Mouse (Mus musculus): ENCODE data around the gene Epb41l1. TPM values are rescaled to one million over a fixed set of nuclear protein-coding genes. Genes with fewer than 3 reads are reported as not detected.

Epb41l1 gene
- polyA plus RNA-seq, 1 experiment from 2014 or later = 11.2 TPM

DNA sequence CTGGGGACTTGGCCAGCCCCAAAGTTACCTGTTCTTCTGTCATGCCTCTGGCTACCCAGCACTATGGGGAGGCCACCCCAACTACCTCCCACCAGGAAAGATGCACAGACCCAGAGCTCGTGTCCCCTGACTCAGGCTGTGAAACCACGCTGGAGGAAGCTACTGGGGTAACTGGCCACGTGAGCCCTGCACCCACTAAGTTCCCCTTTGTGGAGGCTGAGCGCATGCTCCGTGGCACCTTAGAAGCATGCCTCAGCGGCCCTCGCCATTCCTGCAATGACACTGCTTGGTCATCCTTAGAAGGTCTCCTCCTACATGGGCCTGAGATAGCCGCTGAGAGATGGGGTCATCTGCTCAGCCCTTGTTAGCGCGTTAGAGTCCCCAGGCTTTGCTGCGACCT lies 102.3 kb downstream of the Epb41l1 start:
- Histone ChIP-seq H3K27ac (replicated peaks) (no peak overlapping the region), H3K4me3 (no peak overlapping the region), H3K4me1 (no peaks in the 10 kb centered on the region), H3K4me2 (replicated peaks) (no peak overlapping the region), H3K27me3 (no peaks in the 10 kb centered on the region), H3K9ac (replicated peaks) (no peak overlapping the region), H3K9me3 (no peaks in the 10 kb centered on the region), H3K36me3 (peaks cover 30% of the 10 kb centered on the region)
- WGBS = 93% methylated on average over 11 of the region's 11 CpGs
- ATAC-seq (replicated peaks) = no peak

GRCm38 (mm10) chr2:156524078-156524477 lies 103.4 kb downstream of the Epb41l1 start:
- Histone ChIP-seq H3K9ac (replicated peaks) (no peak overlapping the region), H3K27me3 (no peaks in the 10 kb centered on the region), H3K36me3 (peaks cover 28% of the 10 kb centered on the region), H3K4me1 (no peaks in the 10 kb centered on the region), H3K9me3 (no peaks in the 10 kb centered on the region), H3K27ac (replicated peaks) (no peak overlapping the region), H3K4me3 (no peak overlapping the region), H3K4me2 (replicated peaks) (no peak overlapping the region)
- 64% methylated on average over 3 of the region's 3 CpGs for WGBS
- no peak for ATAC-seq (replicated peaks)

DNA sequence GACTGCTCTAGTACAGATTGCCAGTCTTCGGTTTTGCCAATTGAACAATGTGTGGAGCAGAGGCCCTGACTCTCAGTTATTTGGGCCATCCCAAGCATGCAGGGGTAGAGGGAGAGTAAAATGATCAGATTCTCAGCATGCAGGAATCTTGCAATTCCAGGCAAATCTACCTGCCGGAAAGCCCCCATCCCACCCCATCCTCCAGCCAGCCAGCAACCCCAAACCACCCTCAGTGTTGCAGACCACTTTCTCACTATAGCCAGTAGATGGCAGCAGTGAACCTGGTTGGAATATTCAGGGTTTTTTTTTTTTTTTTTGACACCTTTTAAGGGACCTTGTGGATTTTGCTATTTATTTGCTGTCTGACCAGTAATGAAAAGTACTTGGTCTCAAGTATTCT lies 109.0 kb downstream of the Epb41l1 start:
- 56% methylated on average over 2 of the region's 2 CpGs for WGBS
- H3K36me3 ChIP-seq = peaks cover 12% of the 10 kb centered on the region; the same call in 1 of the 2 replicates

DNA sequence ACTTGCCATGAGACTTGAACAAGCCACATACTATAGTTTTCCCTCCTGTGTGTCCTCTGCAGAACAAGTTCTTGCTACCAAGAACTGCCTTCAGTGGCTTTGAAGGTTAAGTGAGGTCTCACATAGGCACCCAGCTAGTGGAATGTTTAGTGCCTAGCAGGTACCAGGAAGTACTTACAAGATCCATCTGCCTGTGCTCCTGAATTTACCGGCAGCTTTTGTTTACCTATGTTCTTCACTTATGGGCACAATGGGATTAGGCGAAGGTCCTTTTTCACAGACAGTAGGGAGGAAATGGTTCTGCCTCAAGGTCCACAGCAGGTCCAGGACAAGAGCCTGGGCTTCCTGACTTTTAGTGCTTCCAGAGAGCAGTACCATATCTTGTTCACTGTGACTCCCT lies 112.5 kb downstream of the Epb41l1 start:
- Histone ChIP-seq H3K4me3 (no peak overlapping the region), H3K27ac (replicated peaks) (no peak overlapping the region), H3K4me1 (no peaks in the 10 kb centered on the region), H3K4me2 (replicated peaks) (no peak overlapping the region), H3K9me3 (no peaks in the 10 kb centered on the region), H3K36me3 (peaks cover 10% of the 10 kb centered on the region; the same call in 1 of the 2 replicates), H3K9ac (replicated peaks) (no peak overlapping the region), H3K27me3 (no peaks in the 10 kb centered on the region)
- ATAC-seq (replicated peaks) = no peak
- 70% methylated on average over 2 of the region's 2 CpGs for whole genome bisulfite sequencing

More for the DNA sequence above, 109.0 kb downstream of the Epb41l1 start:
- no peak overlapping the region for H3K4me2 ChIP-seq (replicated peaks)
- no peaks in the 10 kb centered on the region for H3K9me3 ChIP-seq
- ATAC-seq (replicated peaks) = no peak
- H3K9ac ChIP-seq (replicated peaks) = no peak overlapping the region
- H3K4me1 ChIP-seq = no peaks in the 10 kb centered on the region
- H3K27ac ChIP-seq (replicated peaks) = no peak overlapping the region
- no peak overlapping the region for H3K4me3 ChIP-seq
- H3K27me3 ChIP-seq = no peaks in the 10 kb centered on the region

GRCm38 (mm10) chr2:156538817-156539555 lies 118.3 kb downstream of the Epb41l1 start:
- H3K36me3 ChIP-seq = peaks cover 22% of the 10 kb centered on the region; the same call in 1 of the 2 replicates
- no peak overlapping the region for H3K4me2 ChIP-seq (replicated peaks)
- no peak overlapping the region for H3K4me3 ChIP-seq
- no peak overlapping the region for H3K9ac ChIP-seq (replicated peaks)
- no peak for ATAC-seq (replicated peaks)
- 88% methylated on average over 7 of the region's 7 CpGs for WGBS
- H3K9me3 ChIP-seq = no peaks in the 10 kb centered on the region
- no peaks in the 10 kb centered on the region for H3K4me1 ChIP-seq
- no peaks in the 10 kb centered on the region for H3K27me3 ChIP-seq
- H3K27ac ChIP-seq (replicated peaks) = no peak overlapping the region

- Histone ChIP-seq H3K4me3 (no peak overlapping the region), H3K9ac (replicated peaks) (no peak overlapping the region), H3K4me2 (replicated peaks) (no peak overlapping the region), H3K4me1 (no peaks in the 10 kb centered on the region), H3K27ac (replicated peaks) (no peak overlapping the region), H3K36me3 (peaks cover 22% of the 10 kb centered on the region; the same call in 1 of the 2 replicates), H3K27me3 (no peaks in the 10 kb centered on the region), H3K9me3 (no peaks in the 10 kb centered on the region)
- ATAC-seq (replicated peaks) = no peak
- 87% methylated on average over 7 of the region's 7 CpGs for WGBS
Measured at GRCm38 (mm10) chr2:156540991-156541390, 120.3 kb downstream of the Epb41l1 start.

DNA sequence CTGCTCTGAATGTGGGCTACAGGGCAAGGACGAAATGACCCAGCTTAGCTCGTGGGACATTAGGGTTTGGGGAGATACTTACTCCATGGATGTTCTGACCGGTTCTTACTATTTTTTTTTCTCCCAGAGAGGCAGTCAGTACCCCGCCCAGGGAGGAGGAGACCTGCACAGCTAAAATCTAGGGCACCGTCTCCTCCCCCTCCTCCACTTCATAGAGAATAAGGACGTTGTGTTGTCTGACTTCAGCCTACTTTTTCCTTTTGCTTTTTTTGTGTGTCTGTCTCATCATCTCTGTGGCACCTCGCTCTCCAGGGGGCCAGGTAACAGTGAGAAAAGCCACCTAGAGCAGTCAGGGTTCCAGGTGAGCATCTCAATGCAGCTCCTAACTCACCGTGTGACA lies 121.7 kb downstream of the Epb41l1 start:
- 72% methylated on average over 8 of the region's 8 CpGs for WGBS
- Histone ChIP-seq H3K4me2 (replicated peaks) (no peak overlapping the region), H3K27me3 (no peaks in the 10 kb centered on the region), H3K9ac (replicated peaks) (no peak overlapping the region), H3K27ac (replicated peaks) (no peak overlapping the region), H3K4me1 (peaks cover 5% of the 10 kb centered on the region), H3K36me3 (peaks cover 16% of the 10 kb centered on the region; the same call in 1 of the 2 replicates), H3K4me3 (no peak overlapping the region), H3K9me3 (no peaks in the 10 kb centered on the region)
- ATAC-seq (replicated peaks) = no peak

DNA sequence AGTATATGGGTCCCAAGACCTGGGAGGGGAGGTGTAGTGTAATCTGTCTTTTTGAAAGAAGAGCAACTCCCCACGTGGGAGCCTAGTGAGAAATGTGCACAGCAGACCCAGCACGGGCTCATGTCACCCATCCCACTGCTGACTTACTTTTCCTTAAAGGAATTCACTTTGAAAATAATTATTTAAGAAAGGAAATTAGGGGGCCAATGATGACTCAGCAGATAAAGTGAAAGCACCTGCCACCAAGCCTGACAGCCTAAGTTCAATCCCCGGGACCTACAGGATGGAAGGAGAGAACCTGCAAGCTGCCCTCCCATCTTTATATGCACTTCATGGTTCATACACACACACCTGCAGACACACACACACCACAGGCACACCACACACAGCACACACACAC lies 123.1 kb downstream of the Epb41l1 start:
- Histone ChIP-seq H3K4me1 (peaks cover 13% of the 10 kb centered on the region), H3K36me3 (peaks cover 12% of the 10 kb centered on the region; the same call in 1 of the 2 replicates), H3K9ac (replicated peaks) (no peak overlapping the region), H3K27ac (replicated peaks) (no peak overlapping the region), H3K27me3 (no peaks in the 10 kb centered on the region), H3K4me2 (replicated peaks) (no peak overlapping the region), H3K4me3 (no peak overlapping the region), H3K9me3 (no peaks in the 10 kb centered on the region)
- no peak for ATAC-seq (replicated peaks)
- 79% methylated on average over 3 of the region's 3 CpGs for WGBS

GRCm38 (mm10) chr2:156547123-156547891 lies 126.6 kb downstream of the Epb41l1 start, which contains the start of gene Aar2:
Gene Aar2 (plus strand): TSS chr2:156547584.
- peak within 1 kb of the TSS; percentile 65 for H3K9ac ChIP-seq (replicated peaks)
- 5% methylated on average over 39 of the region's 39 CpGs for WGBS

GRCm38 (mm10) chr2:156552421-156552820 lies 131.7 kb downstream of the Epb41l1 start:
- H3K9ac ChIP-seq (replicated peaks) = no peak overlapping the region
- no peak for ATAC-seq (replicated peaks)
- H3K27ac ChIP-seq (replicated peaks) = no peak overlapping the region
- H3K4me3 ChIP-seq = no peak overlapping the region
- no peaks in the 10 kb centered on the region for H3K9me3 ChIP-seq
- WGBS = 91% methylated on average over 4 of the region's 4 CpGs
- no peak overlapping the region for H3K4me2 ChIP-seq (replicated peaks)
- peaks cover 47% of the 10 kb centered on the region for H3K36me3 ChIP-seq
- peaks cover 19% of the 10 kb centered on the region for H3K4me1 ChIP-seq
- H3K27me3 ChIP-seq = no peaks in the 10 kb centered on the region

More at GRCm38 (mm10) chr2:156547123-156547891, 126.6 kb downstream of the Epb41l1 start, which contains the start of gene Aar2:
- peak within 1 kb of the TSS; percentile 55 for H3K4me3 ChIP-seq
- H3K27ac ChIP-seq (replicated peaks) = peak within 1 kb of the TSS; percentile 44
- H3K36me3 ChIP-seq = peaks cover 16% of the 10 kb centered on the region
- no peaks in the 10 kb centered on the region for H3K27me3 ChIP-seq
- H3K4me2 ChIP-seq (replicated peaks) = peak within 1 kb of the TSS; percentile 67
- ATAC-seq (replicated peaks) = 0 out of 2 replicates have a peak, but pooled peaks have one; percentile 29
- H3K9me3 ChIP-seq = no peaks in the 10 kb centered on the region
- peaks cover 24% of the 10 kb centered on the region for H3K4me1 ChIP-seq

DNA sequence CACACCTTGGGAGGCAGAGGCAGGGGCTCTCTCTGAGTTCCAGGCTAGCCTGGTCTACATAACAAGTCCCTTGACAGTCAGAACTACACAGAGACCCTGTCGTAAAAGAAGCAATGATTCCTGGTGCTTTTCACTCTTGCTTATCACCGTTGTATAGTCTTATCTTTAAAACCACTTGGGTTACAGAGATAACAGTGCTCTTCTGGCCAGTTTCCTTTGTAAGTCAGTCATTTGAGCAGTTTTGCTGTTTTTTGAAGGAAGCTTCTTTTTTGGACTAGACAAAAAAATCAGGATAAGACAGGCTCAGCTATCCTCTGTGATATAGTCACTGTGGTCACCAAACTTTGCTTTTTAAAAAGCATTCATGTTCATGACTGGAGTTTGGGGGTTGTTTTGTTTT lies 141.1 kb downstream of the Epb41l1 start:
- WGBS = 91% methylated on average over 2 of the region's 2 CpGs
- Histone ChIP-seq H3K4me1 (no peaks in the 10 kb centered on the region), H3K27me3 (no peaks in the 10 kb centered on the region), H3K9me3 (no peaks in the 10 kb centered on the region), H3K27ac (replicated peaks) (no peak overlapping the region), H3K36me3 (peaks cover 24% of the 10 kb centered on the region; the same call in 1 of the 2 replicates), H3K4me2 (replicated peaks) (no peak overlapping the region), H3K9ac (replicated peaks) (no peak overlapping the region), H3K4me3 (no peak overlapping the region)
- ATAC-seq (replicated peaks) = no peak

GRCm38 (mm10) chr2:156563557-156563956 lies 142.8 kb downstream of the Epb41l1 start:
- WGBS = 74% methylated on average over 5 of the region's 5 CpGs
- Histone ChIP-seq H3K4me2 (replicated peaks) (no peak overlapping the region), H3K27me3 (no peaks in the 10 kb centered on the region), H3K9ac (replicated peaks) (no peak overlapping the region), H3K4me3 (no peak overlapping the region), H3K27ac (replicated peaks) (no peak overlapping the region), H3K36me3 (peaks cover 32% of the 10 kb centered on the region), H3K9me3 (no peaks in the 10 kb centered on the region), H3K4me1 (no peaks in the 10 kb centered on the region)
- no peak for ATAC-seq (replicated peaks)
